Mouse (Mus musculus) liver, embryonic 13.5 days (tissue): ENCODE results near the gene Pinlyp. TPM values are rescaled to one million over a fixed set of nuclear protein-coding genes. Genes with fewer than 3 reads are reported as not detected.

Experiments used
- ATAC-seq: fragments of 200-750 bp; cut with Nextera tagmentation; 2 replicates; pipeline ENCODE4 v1.8.0; 2017; ENCODE audit warnings: low read depth, mild to moderate bottlenecking, moderate number of reproducible peaks, moderate library complexity
- DNase-seq: peaks from one replicate; pipeline ENCODE4 v3.0.0; 2022
- H3K27ac ChIP-seq: fragments of 300-500 bp; sonication (generic); 2 replicates; pipeline ENCODE4 v1.5.1; 2015; ENCODE audit warnings: moderate library complexity, mild to moderate bottlenecking, inconsistent platforms
- H3K27me3 ChIP-seq: fragments of 300-500 bp; sonication (generic); 2 replicates; pipeline ENCODE4 v1.6.1; 2015; ENCODE audit warnings: mild to moderate bottlenecking, inconsistent platforms
- H3K36me3 ChIP-seq: fragments of 300-500 bp; sonication (generic); 2 replicates; pipeline ENCODE4 v1.6.1; 2015; ENCODE audit warnings: mild to moderate bottlenecking, inconsistent platforms
- H3K4me1 ChIP-seq: fragments of 300-500 bp; sonication (generic); replicated peaks from 2 replicates; pipeline ENCODE4 v1.6.1; 2015; ENCODE audit warnings: inconsistent platforms
- H3K4me2 ChIP-seq: fragments of 300-500 bp; sonication (generic); 2 replicates; pipeline ENCODE4 v1.6.1; 2015; ENCODE audit warnings: inconsistent platforms, mild to moderate bottlenecking, moderate library complexity
- H3K4me3 ChIP-seq: fragments of 300-500 bp; sonication (generic); replicated peaks from 2 replicates; pipeline ENCODE4 v1.5.1; 2015; ENCODE audit warnings: mild to moderate bottlenecking, inconsistent platforms
- H3K9ac ChIP-seq: fragments of 300-500 bp; sonication (generic); 2 replicates; pipeline ENCODE4 v1.6.1; 2015; ENCODE audit warnings: mild to moderate bottlenecking, inconsistent platforms
- H3K9me3 ChIP-seq: fragments of 300-500 bp; sonication (generic); replicated peaks from 2 replicates; pipeline ENCODE4 v1.6.1; 2016; ENCODE audit warnings: inconsistent platforms
- WGBS: fragments of 180-500 bp; shearing (Covaris S2); methylation state at CpG from one replicate; pipeline ENCODE4 v1.1.7; 2015; ENCODE audit not compliant: insufficient replicate concordance; 5-methylcytosine and 5-hydroxymethylcytosine counted together
- polyA plus RNA-seq: library from polyadenylated mRNA; unstranded; fragments of >200 nt; fragmentation: Nextera tagmentation; extraction: Ambion mirVana; gene quantifications from 2 replicates; pipeline ENCODE4 v1.2.1, GENCODE M21; 2015

Gene Pinlyp
- not detected in 2 replicates for polyA plus RNA-seq

GRCm38 (mm10) chr7:24546068-24546614 lies at the start of gene Pinlyp, which contains the start of gene Xrcc1:
TSS of gene Pinlyp (minus strand) at chr7:24546118.
TSS of gene Xrcc1 (plus strand) at chr7:24546289.
- peaks cover 22% of the 10 kb centered on the region for H3K36me3 ChIP-seq
- peak within 1 kb of the TSS; percentile 83 for H3K4me3 ChIP-seq
- peak within 1 kb of the TSS; percentile 68 for H3K27ac ChIP-seq
- H3K4me2 ChIP-seq: peak within 1 kb of the TSS; percentile 78
- ATAC-seq (no peak), DNase-seq (no peak)
- WGBS: 43% methylated on average over 13 of the region's 13 CpGs
- peak within 1 kb of the TSS; percentile 87 for H3K9ac ChIP-seq
- H3K4me1 ChIP-seq: peaks cover 24% of the 10 kb centered on the region
- no peaks in the 10 kb centered on the region for H3K27me3 ChIP-seq
- 0 out of 2 replicates have a peak, but pooled peaks cover 4% of the 10 kb centered on the region for H3K9me3 ChIP-seq

GRCm38 (mm10) chr7:24595464-24595863 lies 49.5 kb upstream of the Pinlyp start:
- Histone ChIP-seq H3K36me3 (no peaks in the 10 kb centered on the region), H3K4me2 (peak overlapping the region; percentile 95; the same call in 1 of the 2 replicates), H3K4me3 (no peak overlapping the region), H3K27ac (no peak overlapping the region), H3K27me3 (peaks cover 10% of the 10 kb centered on the region; the same call in 1 of the 2 replicates), H3K9me3 (no peaks in the 10 kb centered on the region), H3K4me1 (peaks cover 59% of the 10 kb centered on the region), H3K9ac (no peak overlapping the region)
- ATAC-seq (no peak), DNase-seq (no peak)
- 43% methylated on average over 2 of the region's 2 CpGs for WGBS

GRCm38 (mm10) chr7:24594309-24594803 lies 48.4 kb upstream of the Pinlyp start:
- Histone ChIP-seq H3K36me3 (no peaks in the 10 kb centered on the region), H3K4me2 (peak overlapping the region; percentile 95), H3K27me3 (peaks cover 10% of the 10 kb centered on the region; the same call in 1 of the 2 replicates), H3K9me3 (no peaks in the 10 kb centered on the region), H3K4me1 (peaks cover 68% of the 10 kb centered on the region), H3K4me3 (peak overlapping the region; percentile 69), H3K9ac (peak overlapping the region; percentile 77), H3K27ac (no peak overlapping the region)
- WGBS: 13% methylated on average over 13 of the region's 13 CpGs
- ATAC-seq: no peak
- no peak for DNase-seq

- Histone ChIP-seq H3K9ac (peak overlapping the region; percentile 77), H3K27me3 (peaks cover 10% of the 10 kb centered on the region; the same call in 1 of the 2 replicates), H3K27ac (peak overlapping the region; percentile 39; the same call in 1 of the 2 replicates), H3K4me1 (peaks cover 68% of the 10 kb centered on the region), H3K4me3 (peak overlapping the region; percentile 69), H3K4me2 (peak overlapping the region; percentile 95), H3K36me3 (no peaks in the 10 kb centered on the region), H3K9me3 (no peaks in the 10 kb centered on the region)
- peak; percentile 63 for DNase-seq
- ATAC-seq: peak; percentile 89
- WGBS: under 1% methylated on average over 39 of the region's 39 CpGs
These were observed 47.8 kb upstream of the Pinlyp start for GRCm38 (mm10) chr7:24593621-24594308.

GRCm38 (mm10) chr7:24592781-24593180 lies 46.9 kb upstream of the Pinlyp start:
- Histone ChIP-seq H3K4me3 (no peak overlapping the region), H3K4me2 (peak overlapping the region; percentile 95), H3K9ac (0 out of 2 replicates have a peak overlapping the region, but pooled peaks have one; percentile 43), H3K27ac (peak overlapping the region; percentile 51; the same call in 1 of the 2 replicates), H3K9me3 (no peaks in the 10 kb centered on the region), H3K27me3 (peaks cover 10% of the 10 kb centered on the region; the same call in 1 of the 2 replicates), H3K4me1 (peaks cover 66% of the 10 kb centered on the region), H3K36me3 (no peaks in the 10 kb centered on the region)
- no peak for DNase-seq
- no peak for ATAC-seq
- 85% methylated on average over 6 of the region's 6 CpGs for WGBS

GRCm38 (mm10) chr7:24592163-24592562 lies 46.2 kb upstream of the Pinlyp start:
- WGBS: 48% methylated on average over 4 of the region's 4 CpGs
- ATAC-seq: no peak
- peak overlapping the region; percentile 42 for H3K4me2 ChIP-seq
- peaks cover 16% of the 10 kb centered on the region for H3K27me3 ChIP-seq
- peak overlapping the region; percentile 1; the same call in 1 of the 2 replicates for H3K4me3 ChIP-seq
- no peaks in the 10 kb centered on the region for H3K36me3 ChIP-seq
- H3K9me3 ChIP-seq: no peaks in the 10 kb centered on the region
- no peak for DNase-seq
- H3K27ac ChIP-seq: peak overlapping the region; percentile 51
- peak overlapping the region; percentile 43; the same call in 1 of the 2 replicates for H3K9ac ChIP-seq
- H3K4me1 ChIP-seq: peaks cover 71% of the 10 kb centered on the region

GRCm38 (mm10) chr7:24591735-24592134 lies 45.8 kb upstream of the Pinlyp start:
- Histone ChIP-seq H3K4me3 (peak overlapping the region; percentile 1; the same call in 1 of the 2 replicates), H3K27ac (peak overlapping the region; percentile 51), H3K4me1 (peaks cover 75% of the 10 kb centered on the region), H3K9me3 (no peaks in the 10 kb centered on the region), H3K9ac (peak overlapping the region; percentile 43; the same call in 1 of the 2 replicates), H3K27me3 (peaks cover 19% of the 10 kb centered on the region), H3K36me3 (no peaks in the 10 kb centered on the region), H3K4me2 (peak overlapping the region; percentile 42)
- WGBS: 26% methylated on average over 5 of the region's 5 CpGs
- peak; percentile 31 for DNase-seq
- peak; percentile 67 for ATAC-seq

GRCm38 (mm10) chr7:24588336-24588735 lies 42.4 kb upstream of the Pinlyp start:
- Histone ChIP-seq H3K4me2 (no peak overlapping the region), H3K27me3 (peaks cover 32% of the 10 kb centered on the region), H3K9ac (no peak overlapping the region), H3K27ac (no peak overlapping the region), H3K9me3 (0 out of 2 replicates have a peak, but pooled peaks cover 2% of the 10 kb centered on the region), H3K4me3 (no peak overlapping the region), H3K4me1 (peaks cover 52% of the 10 kb centered on the region), H3K36me3 (no peaks in the 10 kb centered on the region)
- WGBS: 75% methylated on average over 13 of the region's 13 CpGs
- ATAC-seq (no peak), DNase-seq (no peak)

GRCm38 (mm10) chr7:24587330-24588105 lies 41.6 kb upstream of the Pinlyp start, which contains the start of the genes Ethe1 and Zfp575:
TSS of gene Ethe1 (plus strand) at chr7:24587543.
TSS of gene Zfp575 (minus strand) at chr7:24587641.
- Histone ChIP-seq H3K9ac (peak within 1 kb of the TSS; percentile 43; the same call in 1 of the 2 replicates), H3K27me3 (peaks cover 32% of the 10 kb centered on the region), H3K36me3 (no peaks in the 10 kb centered on the region), H3K4me3 (peak within 1 kb of the TSS; percentile 56), H3K27ac (no peak within 1 kb of the TSS), H3K4me1 (peaks cover 44% of the 10 kb centered on the region), H3K9me3 (0 out of 2 replicates have a peak, but pooled peaks cover 2% of the 10 kb centered on the region), H3K4me2 (peak within 1 kb of the TSS; percentile 76)
- ATAC-seq (peak; percentile 6; the same call in 1 of the 2 replicates), DNase-seq (no peak)
- WGBS: 11% methylated on average over 30 of the region's 30 CpGs

GRCm38 (mm10) chr7:24586828-24587227 lies 40.9 kb upstream of the Pinlyp start:
- Histone ChIP-seq H3K9ac (peak overlapping the region; percentile 43; the same call in 1 of the 2 replicates), H3K4me1 (peaks cover 37% of the 10 kb centered on the region), H3K27ac (no peak overlapping the region), H3K4me3 (peak overlapping the region; percentile 56), H3K27me3 (peaks cover 32% of the 10 kb centered on the region), H3K4me2 (peak overlapping the region; percentile 76), H3K9me3 (0 out of 2 replicates have a peak, but pooled peaks cover 2% of the 10 kb centered on the region), H3K36me3 (no peaks in the 10 kb centered on the region)
- WGBS: 8% methylated on average over 8 of the region's 8 CpGs
- DNase-seq: peak; percentile 38
- peak; percentile 75 for ATAC-seq
